Mouse (Mus musculus) stomach, embryonic 15.5 days (tissue): ENCODE results near the gene Vtcn1. TPM values are rescaled to one million over a fixed set of nuclear protein-coding genes. Genes with fewer than 3 reads are reported as not detected.

Experiments used
- ATAC-seq: fragments of 200-750 bp; cut with Nextera tagmentation; 2 replicates; pipeline ENCODE4 v1.8.0; 2017; ENCODE audit warnings: low read depth, moderate number of reproducible peaks, moderate TSS enrichment; ENCODE audit not compliant: insufficient read depth, low FRiP score
- H3K27ac ChIP-seq: fragments of 300-500 bp; sonication (generic); 2 replicates; pipeline ENCODE4 v1.5.1; 2015; ENCODE audit warnings: mild to moderate bottlenecking, inconsistent platforms
- H3K27me3 ChIP-seq: fragments of 300-500 bp; sonication (generic); replicated peaks from 2 replicates; pipeline ENCODE4 v1.6.1; 2015; ENCODE audit warnings: inconsistent platforms
- H3K36me3 ChIP-seq: fragments of 300-500 bp; sonication (generic); 2 replicates; pipeline ENCODE4 v1.6.1; 2015; ENCODE audit warnings: inconsistent platforms
- H3K4me1 ChIP-seq: fragments of 300-500 bp; sonication (generic); 2 replicates; pipeline ENCODE4 v1.6.1; 2015; ENCODE audit warnings: inconsistent platforms
- H3K4me2 ChIP-seq: fragments of 300-500 bp; sonication (generic); 2 replicates; pipeline ENCODE4 v1.6.1; 2015; ENCODE audit warnings: mild to moderate bottlenecking, inconsistent platforms
- H3K4me3 ChIP-seq: fragments of 300-500 bp; sonication (generic); replicated peaks from 2 replicates; pipeline ENCODE4 v1.5.1; 2015; ENCODE audit warnings: inconsistent platforms
- H3K9ac ChIP-seq: fragments of 300-500 bp; sonication (generic); 2 replicates; pipeline ENCODE4 v1.6.1; 2015; ENCODE audit warnings: inconsistent platforms
- H3K9me3 ChIP-seq: fragments of 300-500 bp; sonication (generic); 2 replicates; pipeline ENCODE4 v1.6.1; 2016; ENCODE audit warnings: inconsistent platforms
- WGBS: fragments of 180-500 bp; shearing (Covaris S2); methylation state at CpG from one replicate; pipeline ENCODE4 v1.1.7; 2015; 5-methylcytosine and 5-hydroxymethylcytosine counted together
- polyA plus RNA-seq: library from polyadenylated mRNA; unstranded; fragments of >200 nt; fragmentation: Nextera tagmentation; extraction: Ambion mirVana; gene quantifications from 2 replicates; pipeline ENCODE4 v1.2.1, GENCODE M21; 2015

The Vtcn1 gene
- polyA plus RNA-seq, 1 experiment from 2014 or later, result 1.6 TPM

GRCm38 (mm10) chr3:100906916-100907315, 81.7 kb downstream of the Vtcn1 start:
- Histone ChIP-seq H3K9me3 (no peaks in the 10 kb centered on the region), H3K4me3 (no peak overlapping the region), H3K27me3 (no peaks in the 10 kb centered on the region), H3K36me3 (no peaks in the 10 kb centered on the region), H3K4me1 (no peaks in the 10 kb centered on the region; the same call in 1 of the 2 replicates), H3K9ac (no peak overlapping the region), H3K27ac (no peak overlapping the region), H3K4me2 (no peak overlapping the region)
- ATAC-seq, result no peak
- 29% methylated on average over 3 of the region's 3 CpGs for WGBS

GRCm38 (mm10) chr3:100908594-100908993, 83.3 kb downstream of the Vtcn1 start:
- Histone ChIP-seq H3K9ac (no peak overlapping the region), H3K4me2 (no peak overlapping the region), H3K36me3 (no peaks in the 10 kb centered on the region), H3K9me3 (no peaks in the 10 kb centered on the region), H3K27me3 (no peaks in the 10 kb centered on the region), H3K4me1 (no peaks in the 10 kb centered on the region; the same call in 1 of the 2 replicates), H3K4me3 (no peak overlapping the region), H3K27ac (no peak overlapping the region)
- 32% methylated on average over 6 of the region's 6 CpGs for WGBS
- ATAC-seq, result no peak

GRCm38 (mm10) chr3:100910621-100911020, 85.4 kb downstream of the Vtcn1 start:
- H3K36me3 ChIP-seq, result no peaks in the 10 kb centered on the region
- ATAC-seq, result no peak
- no peaks in the 10 kb centered on the region for H3K27me3 ChIP-seq
- peak overlapping the region; percentile 63 for H3K27ac ChIP-seq
- no peak overlapping the region for H3K4me3 ChIP-seq
- no peaks in the 10 kb centered on the region; the same call in 1 of the 2 replicates for H3K4me1 ChIP-seq
- H3K9ac ChIP-seq, result no peak overlapping the region
- 34% methylated on average over 5 of the region's 5 CpGs for WGBS
- H3K9me3 ChIP-seq, result no peaks in the 10 kb centered on the region
- no peak overlapping the region for H3K4me2 ChIP-seq

DNA sequence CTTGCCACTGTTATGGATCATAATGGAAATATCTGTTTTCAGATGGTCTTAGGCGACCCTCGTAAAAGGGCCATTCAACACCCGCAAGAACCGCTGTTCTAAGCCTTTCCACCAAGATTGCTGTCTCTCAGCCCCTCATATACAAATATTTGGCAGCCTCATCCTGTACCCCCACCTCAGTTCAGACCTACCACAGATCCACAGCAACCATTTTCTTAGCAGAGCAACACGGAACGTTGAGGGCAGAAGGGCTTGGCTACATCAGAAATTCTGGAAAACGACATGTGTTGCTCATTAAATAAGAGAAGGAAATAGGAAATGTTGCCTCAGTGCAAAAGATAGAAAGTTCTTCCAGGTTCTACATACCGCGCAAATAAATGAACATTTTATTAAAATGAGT, 85.8 kb downstream of the Vtcn1 start:
- no peaks in the 10 kb centered on the region for H3K27me3 ChIP-seq
- no peak for ATAC-seq
- no peaks in the 10 kb centered on the region for H3K36me3 ChIP-seq
- no peaks in the 10 kb centered on the region for H3K9me3 ChIP-seq
- WGBS, result 44% methylated on average over 9 of the region's 9 CpGs
- no peak overlapping the region for H3K4me3 ChIP-seq
- no peak overlapping the region for H3K9ac ChIP-seq
- H3K27ac ChIP-seq, result peak overlapping the region; percentile 63
- no peaks in the 10 kb centered on the region; the same call in 1 of the 2 replicates for H3K4me1 ChIP-seq
- H3K4me2 ChIP-seq, result no peak overlapping the region

- Histone ChIP-seq H3K27me3 (no peaks in the 10 kb centered on the region), H3K4me2 (no peak overlapping the region), H3K9ac (no peak overlapping the region), H3K9me3 (no peaks in the 10 kb centered on the region), H3K4me3 (no peak overlapping the region), H3K4me1 (no peaks in the 10 kb centered on the region; the same call in 1 of the 2 replicates), H3K27ac (peak overlapping the region; percentile 63; the same call in 1 of the 2 replicates), H3K36me3 (no peaks in the 10 kb centered on the region)
- 40% methylated on average over 7 of the region's 7 CpGs for WGBS
- peak; percentile 44 for ATAC-seq
These were observed 86.4 kb downstream of the Vtcn1 start for GRCm38 (mm10) chr3:100911498-100912213.

- no peaks in the 10 kb centered on the region for H3K36me3 ChIP-seq
- no peak overlapping the region for H3K9ac ChIP-seq
- ATAC-seq, result no peak
- no peak overlapping the region for H3K4me3 ChIP-seq
- H3K27me3 ChIP-seq, result no peaks in the 10 kb centered on the region
- peaks cover 5% of the 10 kb centered on the region; the same call in 1 of the 2 replicates for H3K4me1 ChIP-seq
- no peaks in the 10 kb centered on the region for H3K9me3 ChIP-seq
- 14% methylated on average over 7 of the region's 7 CpGs for WGBS
- no peak overlapping the region for H3K4me2 ChIP-seq
- H3K27ac ChIP-seq, result no peak overlapping the region
These were observed 91.6 kb downstream of the Vtcn1 start for GRCm38 (mm10) chr3:100916844-100917243.

- peaks cover 20% of the 10 kb centered on the region for H3K4me1 ChIP-seq
- no peaks in the 10 kb centered on the region for H3K36me3 ChIP-seq
- ATAC-seq, result no peak
- no peak overlapping the region for H3K4me3 ChIP-seq
- 80% methylated on average over 9 of the region's 9 CpGs for WGBS
- no peak overlapping the region for H3K4me2 ChIP-seq
- no peaks in the 10 kb centered on the region for H3K27me3 ChIP-seq
- no peak overlapping the region for H3K27ac ChIP-seq
- no peak overlapping the region for H3K9ac ChIP-seq
- no peaks in the 10 kb centered on the region for H3K9me3 ChIP-seq
These were observed 95.4 kb downstream of the Vtcn1 start for GRCm38 (mm10) chr3:100920611-100921140.

GRCm38 (mm10) chr3:100921825-100922505, 96.7 kb downstream of the Vtcn1 start, which contains the start of gene Trim45:
Gene Trim45 (plus strand): TSS chr3:100922202.
- Histone ChIP-seq H3K9ac (peak within 1 kb of the TSS; percentile 54), H3K4me1 (peaks cover 26% of the 10 kb centered on the region), H3K27ac (peak within 1 kb of the TSS; percentile 81), H3K4me2 (peak within 1 kb of the TSS; percentile 71), H3K9me3 (no peaks in the 10 kb centered on the region), H3K36me3 (no peaks in the 10 kb centered on the region), H3K4me3 (peak within 1 kb of the TSS; percentile 60), H3K27me3 (no peaks in the 10 kb centered on the region)
- WGBS, result under 1% methylated on average over 39 of the region's 39 CpGs
- ATAC-seq, result peak; percentile 98

- peak overlapping the region; percentile 72 for H3K27ac ChIP-seq
- no peaks in the 10 kb centered on the region for H3K27me3 ChIP-seq
- peaks cover 26% of the 10 kb centered on the region for H3K4me1 ChIP-seq
- H3K9ac ChIP-seq, result peak overlapping the region; percentile 54
- peak overlapping the region; percentile 68 for H3K4me2 ChIP-seq
- peak; percentile 36 for ATAC-seq
- H3K36me3 ChIP-seq, result no peaks in the 10 kb centered on the region
- no peaks in the 10 kb centered on the region for H3K9me3 ChIP-seq
- peak overlapping the region; percentile 60 for H3K4me3 ChIP-seq
- 30% methylated on average over 28 of the region's 28 CpGs for WGBS
These were observed 97.5 kb downstream of the Vtcn1 start for GRCm38 (mm10) chr3:100922506-100923375.

DNA sequence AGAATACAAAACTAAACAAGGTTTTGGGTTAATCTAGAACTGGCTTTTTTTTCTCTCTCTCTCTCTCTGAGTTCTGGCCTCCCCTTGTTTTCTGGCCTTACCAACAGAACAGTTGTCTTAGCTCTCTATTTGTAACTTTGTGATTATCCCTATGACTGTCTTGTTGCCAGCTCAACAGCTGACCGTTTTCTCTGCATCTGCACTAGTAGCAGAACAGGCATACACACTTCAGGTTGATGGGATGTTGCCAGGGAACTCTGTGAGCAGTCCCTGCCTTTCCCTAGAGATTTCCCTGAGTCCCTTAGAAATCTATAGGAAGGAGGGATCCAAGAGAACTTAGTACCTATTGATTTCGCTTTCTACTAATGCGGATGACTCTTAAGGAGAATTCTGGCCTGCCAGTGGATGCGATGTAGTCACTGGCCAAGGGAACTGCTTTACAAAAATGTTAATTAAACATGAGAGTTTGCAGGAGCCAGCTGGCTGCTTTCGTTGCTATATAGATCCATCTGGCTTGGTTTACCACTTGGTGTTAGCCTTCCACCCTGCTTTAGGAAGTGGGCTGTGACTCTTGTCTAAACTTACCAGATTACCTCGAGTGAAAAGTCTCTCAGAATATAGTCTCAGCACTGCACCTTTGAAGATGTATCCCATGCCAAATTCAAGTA, 98.9 kb downstream of the Vtcn1 start:
- H3K4me1 ChIP-seq, result peaks cover 26% of the 10 kb centered on the region
- H3K4me3 ChIP-seq, result no peak overlapping the region
- ATAC-seq, result no peak
- 53% methylated on average over 6 of the region's 6 CpGs for WGBS
- H3K9me3 ChIP-seq, result no peaks in the 10 kb centered on the region
- no peaks in the 10 kb centered on the region; the same call in 1 of the 2 replicates for H3K36me3 ChIP-seq
- no peak overlapping the region for H3K4me2 ChIP-seq
- H3K27me3 ChIP-seq, result no peaks in the 10 kb centered on the region
- no peak overlapping the region for H3K27ac ChIP-seq
- H3K9ac ChIP-seq, result no peak overlapping the region

GRCm38 (mm10) chr3:100925176-100925575, 99.9 kb downstream of the Vtcn1 start:
- no peaks in the 10 kb centered on the region for H3K27me3 ChIP-seq
- peaks cover 26% of the 10 kb centered on the region for H3K4me1 ChIP-seq
- no peak overlapping the region for H3K4me3 ChIP-seq
- WGBS, result 69% methylated on average over 16 of the region's 16 CpGs
- ATAC-seq, result no peak
- H3K36me3 ChIP-seq, result no peaks in the 10 kb centered on the region; the same call in 1 of the 2 replicates
- no peak overlapping the region for H3K27ac ChIP-seq
- no peak overlapping the region for H3K9ac ChIP-seq
- no peak overlapping the region for H3K4me2 ChIP-seq
- no peaks in the 10 kb centered on the region for H3K9me3 ChIP-seq
